Mouse (Mus musculus) embryonic stem cell, embryonic (primary cell): ENCODE data around the gene Schip1.

Experiments used
- CTCF ChIA-PET, 4 experiments: fragments of 300-600 bp in 2 of 4; fragments of 350-600 bp in 2 of 4; sonication (Branson Sonifier 250); formaldehyde crosslinking; loops; one replicate each; lab custom pipeline; 2022; ENCODE audit warnings: inconsistent platforms in 2 of 4; lab: Charles Lee
- POLR2A ChIA-PET, 4 experiments: fragments of 300-600 bp in 2 of 4; fragments of 350-600 bp in 2 of 4; sonication (Branson Sonifier 250); formaldehyde crosslinking; loops; one replicate each; lab custom pipeline; 2022; ENCODE audit warnings: antibody characterized with exemption in 4 of 4, inconsistent platforms in 1 of 4; lab: Charles Lee

Schip1 gene

GRCm38 (mm10) chr3:68583771-68584511 is 519.3 kb downstream of the Schip1 start:
- ChIA-PET POLR2A (interaction anchor here in 3 of 4 experiments (0.7 to 4.7 kb wide), 16 partner anchors 9 to 783 kb away, joined by 3 to 24 read pairs (median 4); no protein-coding TSS in a partner anchor), CTCF (interaction anchor here in 1 of 4 experiments (0.7 kb wide), 1 partner anchor 21 kb away, joined by 12 read pairs; no protein-coding TSS in a partner anchor)

DNA sequence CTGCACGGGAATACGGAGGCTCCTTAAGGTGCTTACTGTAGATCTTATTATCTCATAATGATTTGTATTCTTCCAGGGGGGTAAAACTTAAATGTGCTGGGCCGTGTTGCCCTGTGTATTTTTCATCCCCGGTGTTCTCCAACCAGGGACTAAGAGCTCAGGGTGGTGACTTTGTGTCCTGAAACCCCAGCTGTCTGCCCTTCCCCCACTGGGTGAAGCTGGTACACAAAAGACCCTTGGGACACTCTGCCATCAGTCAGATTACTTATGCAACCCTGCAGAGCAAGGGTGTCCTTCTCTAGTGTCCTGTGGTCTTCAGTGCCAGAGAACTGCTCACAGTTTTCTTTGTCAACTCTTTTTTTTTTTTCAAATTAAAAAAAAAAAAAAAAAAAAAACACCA is 520.6 kb downstream of the Schip1 start:
- POLR2A ChIA-PET, result interaction anchor here in 3 of 4 experiments (0.6 to 1.8 kb wide), 9 partner anchors 9 to 95 kb away, joined by 3 to 10 read pairs (median 4); no protein-coding TSS in a partner anchor
- CTCF ChIA-PET, result interaction anchor here (0.6 to 1.2 kb wide), 5 partner anchors 15 to 132 kb away, joined by 3 to 8 read pairs (median 3); no protein-coding TSS in a partner anchor

DNA sequence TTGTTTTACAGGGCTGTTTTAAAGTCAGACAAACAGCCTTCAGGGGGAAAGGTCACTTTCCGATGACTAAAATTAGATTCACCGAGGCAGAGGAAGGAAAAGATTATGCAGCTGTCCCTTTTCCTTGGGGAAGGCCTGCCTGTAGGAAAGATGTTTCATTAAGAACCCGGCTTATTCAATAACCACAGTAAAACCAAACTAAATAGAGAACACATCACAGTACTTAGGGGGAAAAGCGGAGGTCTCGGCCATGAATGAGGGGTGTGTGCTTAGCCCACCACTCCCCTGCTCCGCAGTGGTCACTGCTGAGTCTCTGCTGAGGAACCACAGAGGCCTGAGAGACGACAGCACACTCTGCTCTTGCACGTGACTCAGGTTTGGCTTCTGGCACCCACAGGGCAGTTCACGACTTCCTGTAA is 522.1 kb downstream of the Schip1 start:
- CTCF ChIA-PET, result no interaction called here
- POLR2A ChIA-PET, result interaction anchor here in 2 of 4 experiments (0.6 to 1.8 kb wide), 4 partner anchors 12 to 94 kb away, joined by 4 read pairs; no protein-coding TSS in a partner anchor

DNA sequence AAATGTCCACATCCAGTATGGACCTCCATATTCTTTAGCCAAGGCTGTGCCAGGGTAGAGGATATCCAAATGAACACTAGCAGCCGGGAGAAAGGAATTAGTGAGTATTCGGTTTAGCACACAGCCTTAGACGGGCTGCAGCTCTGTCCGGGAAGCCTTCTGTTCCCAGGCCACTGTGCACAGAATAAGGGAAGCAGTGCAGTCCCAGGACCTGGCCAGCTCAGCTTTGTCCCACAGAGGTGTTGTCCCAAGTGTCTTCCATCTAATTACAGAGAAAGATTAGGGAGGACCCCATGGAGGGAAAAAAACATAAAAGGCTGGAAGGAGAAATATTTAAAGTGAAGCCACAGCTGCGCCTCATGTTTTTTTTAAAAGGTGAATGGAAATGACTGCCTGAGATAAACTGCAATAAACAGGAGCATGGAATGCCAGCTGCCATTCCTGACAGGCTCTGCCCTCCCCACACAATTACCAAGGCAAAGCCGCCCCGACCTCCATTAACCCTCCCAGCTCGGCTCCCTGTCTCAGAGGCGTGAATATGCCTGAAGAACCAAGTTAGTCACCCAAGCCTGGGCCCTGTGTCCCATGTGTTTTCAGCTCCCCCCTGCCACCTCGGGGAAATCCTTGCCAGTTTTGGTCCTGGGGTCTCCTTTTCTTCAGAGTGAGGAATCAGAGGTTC is 523.1 kb downstream of the Schip1 start:
- ChIA-PET CTCF (no interaction called here), POLR2A (interaction anchor here in 3 of 4 experiments (0.6 to 1.8 kb wide), 5 partner anchors 12 to 187 kb away, joined by 3 to 6 read pairs (median 4); no protein-coding TSS in a partner anchor)

GRCm38 (mm10) chr3:68589220-68589840 is 524.7 kb downstream of the Schip1 start:
- ChIA-PET CTCF (no interaction called here), POLR2A (interaction anchor here in 2 of 4 experiments (0.7 to 2.2 kb wide), 6 partner anchors 9 to 95 kb away, joined by 3 to 7 read pairs (median 3); no protein-coding TSS in a partner anchor)

DNA sequence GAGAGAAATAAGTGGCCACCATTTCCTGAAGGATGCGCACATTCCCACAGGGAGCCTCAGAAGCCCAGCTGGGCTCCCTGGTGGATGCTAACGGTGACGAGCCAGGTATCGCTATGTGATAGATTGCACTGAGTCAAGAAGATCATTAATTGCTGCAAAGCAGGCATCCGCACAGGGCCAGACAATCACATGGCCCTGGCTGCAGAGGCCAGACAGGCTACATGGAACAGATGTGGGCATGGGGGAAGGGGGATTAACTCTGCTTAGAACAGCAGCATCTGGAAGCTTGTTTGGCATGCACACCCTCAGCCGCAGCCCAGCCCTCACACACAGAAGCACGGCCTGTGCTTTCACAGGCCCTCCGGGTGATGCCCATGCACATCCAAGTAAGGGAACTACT is 525.8 kb downstream of the Schip1 start:
- CTCF ChIA-PET, result interaction anchor here in 1 of 4 experiments (1.4 kb wide), 1 partner anchor 9 kb away, joined by 4 read pairs; no protein-coding TSS in a partner anchor

DNA sequence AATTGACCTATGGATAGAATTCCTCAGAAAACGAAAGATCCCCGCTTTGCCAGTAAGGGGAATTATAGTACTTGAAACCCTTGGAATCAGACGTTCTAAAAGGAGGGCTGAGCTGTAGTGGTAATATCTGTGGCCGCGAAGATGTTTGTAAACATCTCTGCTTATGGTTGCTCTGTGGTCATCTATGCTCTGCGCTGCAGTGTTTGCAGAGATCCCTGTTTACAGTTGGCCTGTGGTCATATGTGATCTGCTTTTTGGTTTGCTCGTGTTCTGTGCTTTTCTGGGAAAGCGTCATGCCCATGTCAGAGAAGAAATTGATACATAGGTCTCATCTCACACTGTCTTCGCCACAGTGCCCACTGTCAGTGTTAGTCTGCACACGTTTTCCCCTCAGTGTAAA is 528.0 kb downstream of the Schip1 start:
- POLR2A ChIA-PET, result interaction anchor here in 1 of 4 experiments (1.0 kb wide), 1 partner anchor 16 kb away, joined by 3 read pairs; no protein-coding TSS in a partner anchor

More for the DNA sequence above, 525.8 kb downstream of the Schip1 start:
- POLR2A ChIA-PET, result interaction anchor here in 2 of 4 experiments (0.8 to 2.2 kb wide), 2 partner anchors 10 to 22 kb away, joined by 3 to 7 read pairs; no protein-coding TSS in a partner anchor

DNA sequence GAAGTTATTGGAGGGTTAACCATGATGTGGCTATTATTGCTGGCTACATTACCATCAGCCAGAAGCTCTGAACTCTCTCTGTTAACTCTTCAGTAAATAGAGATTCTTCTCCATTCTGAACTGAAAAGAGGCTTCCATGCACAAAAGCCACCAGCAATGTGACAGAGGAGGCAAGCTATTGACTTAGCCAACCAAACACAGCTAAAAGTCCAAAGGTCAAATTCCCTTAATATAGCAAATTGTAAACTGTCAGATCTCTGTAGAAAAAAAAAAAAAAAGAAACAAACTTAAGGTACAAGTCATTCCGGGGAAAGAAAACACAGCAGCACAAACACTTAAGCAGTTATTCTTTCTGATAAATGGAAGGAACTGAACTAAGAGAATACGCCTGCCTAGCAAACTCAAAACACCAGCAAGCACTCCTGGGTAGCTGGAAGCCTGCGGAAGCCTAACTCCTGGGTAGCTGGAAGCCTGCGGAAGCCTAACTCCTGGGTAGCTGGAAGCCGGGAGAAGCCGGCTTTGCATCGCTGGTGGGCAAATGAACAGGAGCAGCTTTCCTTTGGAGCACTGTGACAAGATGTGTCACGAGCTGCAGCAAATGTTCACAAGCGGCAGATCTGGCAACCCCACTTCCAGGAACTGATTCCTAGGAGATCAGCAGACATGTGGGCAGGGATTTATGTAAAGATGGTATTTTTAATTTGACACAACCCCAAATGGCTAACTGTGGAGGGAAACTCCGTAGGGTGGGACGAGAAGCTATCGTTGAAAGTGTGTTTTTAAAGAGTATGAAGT is 528.7 kb downstream of the Schip1 start:
- ChIA-PET CTCF (interaction anchor here in 3 of 4 experiments (0.7 to 1.1 kb wide), 3 partner anchors 11 to 278 kb away, joined by 5 to 6 read pairs (median 5); no protein-coding TSS in a partner anchor), POLR2A (interaction anchor here in 1 of 4 experiments (0.7 kb wide), 1 partner anchor 748 kb away, joined by 3 read pairs; no protein-coding TSS in a partner anchor)

More for the DNA sequence above, 528.0 kb downstream of the Schip1 start:
- CTCF ChIA-PET, result interaction anchor here in 2 of 4 experiments (0.7 to 0.9 kb wide), 2 partner anchors 11 to 277 kb away, joined by 5 to 6 read pairs; no protein-coding TSS in a partner anchor

- CTCF ChIA-PET, result interaction anchor here in 2 of 4 experiments (0.6 to 1.7 kb wide), 2 partner anchors 14 to 20 kb away, joined by 5 to 10 read pairs; no protein-coding TSS in a partner anchor
- POLR2A ChIA-PET, result interaction anchor here in 2 of 4 experiments (0.6 to 1.8 kb wide), 6 partner anchors 11 to 1163 kb away, joined by 3 to 5 read pairs (median 3); no protein-coding TSS in a partner anchor
Measured at GRCm38 (mm10) chr3:68595316-68595925, 530.8 kb downstream of the Schip1 start.

- ChIA-PET POLR2A (interaction anchor here in 1 of 4 experiments (0.6 to 1.1 kb wide), 3 partner anchors 14 to 62 kb away, joined by 3 read pairs; no protein-coding TSS in a partner anchor), CTCF (interaction anchor here in 1 of 4 experiments (0.9 to 1.0 kb wide), 2 partner anchors 18 to 120 kb away, joined by 3 to 4 read pairs; no protein-coding TSS in a partner anchor)
Measured at GRCm38 (mm10) chr3:68596938-68597337, 532.3 kb downstream of the Schip1 start.

DNA sequence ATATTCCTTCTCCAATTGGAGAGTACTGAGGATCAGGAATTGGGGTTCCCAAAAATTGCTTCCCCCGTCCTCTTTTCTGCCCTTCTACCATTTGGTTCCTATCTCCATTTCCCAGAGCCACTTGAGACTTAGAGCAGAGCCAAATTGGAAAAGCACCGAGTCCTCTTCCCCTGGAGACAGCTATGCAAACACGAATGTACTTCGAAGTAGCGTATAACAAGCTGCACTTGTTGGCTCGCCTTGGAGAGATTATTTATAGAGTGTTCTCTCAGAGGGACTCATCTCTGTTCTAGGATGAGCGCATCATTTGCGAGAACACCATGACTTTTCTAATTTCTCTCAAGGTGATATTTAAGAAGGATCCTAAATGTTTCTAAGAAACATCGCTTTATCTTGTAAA is 538.3 kb downstream of the Schip1 start:
- POLR2A ChIA-PET, result interaction anchor here in 1 of 4 experiments (1.3 kb wide), 1 partner anchor 21 kb away, joined by 3 read pairs; no protein-coding TSS in a partner anchor
- CTCF ChIA-PET, result interaction anchor here in 1 of 4 experiments (1.2 kb wide), 1 partner anchor 12 kb away, joined by 3 read pairs; no protein-coding TSS in a partner anchor

DNA sequence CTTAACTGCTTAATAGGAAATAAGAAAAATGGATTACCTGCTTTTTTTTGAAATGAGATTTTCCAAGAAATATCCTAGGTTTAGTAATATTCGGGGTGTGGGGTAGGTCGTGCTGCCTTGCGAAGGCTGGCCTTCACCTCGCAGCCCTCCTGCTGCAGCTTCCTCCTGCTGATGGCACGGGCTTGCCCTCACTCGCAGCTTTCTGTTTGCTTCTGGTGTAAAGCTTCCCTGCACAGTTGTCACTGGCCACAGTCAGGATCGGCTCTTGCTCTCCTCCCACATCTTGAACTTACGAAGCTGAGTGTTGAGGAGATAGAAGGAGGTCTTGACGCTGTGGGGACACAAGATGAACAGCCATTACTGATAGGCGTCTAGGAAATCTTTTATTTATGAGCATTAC is 539.9 kb downstream of the Schip1 start:
- POLR2A ChIA-PET, result interaction anchor here in 2 of 4 experiments (0.6 to 1.3 kb wide), 8 partner anchors 17 to 112 kb away, joined by 3 to 4 read pairs (median 3); no protein-coding TSS in a partner anchor

DNA sequence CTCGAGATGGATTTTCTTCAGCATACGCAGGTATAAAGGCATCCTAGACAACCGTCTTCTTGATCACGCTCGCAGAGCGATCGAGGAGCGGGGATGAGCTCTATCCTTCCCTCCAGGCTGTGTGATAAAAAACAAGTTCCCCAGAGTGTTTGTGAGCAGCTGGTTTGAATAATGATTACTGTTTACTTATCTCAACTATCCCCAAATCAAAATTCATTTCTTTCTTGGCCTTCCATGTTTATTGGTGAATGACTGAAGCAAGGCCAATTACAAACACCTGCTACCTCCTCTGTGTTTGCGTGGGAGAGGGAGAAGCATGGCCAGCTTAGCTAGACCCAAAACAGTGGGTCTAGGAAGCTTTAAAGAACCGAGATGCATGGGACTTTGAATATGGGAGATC is 540.4 kb downstream of the Schip1 start:
- CTCF ChIA-PET, result interaction anchor here in 3 of 4 experiments (0.6 to 1.1 kb wide), 3 partner anchors 21 to 85 kb away, joined by 3 to 12 read pairs (median 3); no protein-coding TSS in a partner anchor

More for the DNA sequence above, 539.9 kb downstream of the Schip1 start:
- CTCF ChIA-PET, result interaction anchor here in 3 of 4 experiments (0.6 to 1.5 kb wide), 4 partner anchors 11 to 101 kb away, joined by 3 to 4 read pairs (median 3); no protein-coding TSS in a partner anchor

GRCm38 (mm10) chr3:68605942-68606603 is 541.5 kb downstream of the Schip1 start:
- POLR2A ChIA-PET, result interaction anchor here in 1 of 4 experiments (0.6 to 0.9 kb wide), 2 partner anchors 9 to 110 kb away, joined by 4 read pairs; no protein-coding TSS in a partner anchor
- CTCF ChIA-PET, result no interaction called here

More for the DNA sequence above, 540.4 kb downstream of the Schip1 start:
- POLR2A ChIA-PET, result interaction anchor here in 3 of 4 experiments (0.5 to 1.0 kb wide), 6 partner anchors 21 to 681 kb away, joined by 3 to 6 read pairs (median 3); no protein-coding TSS in a partner anchor

DNA sequence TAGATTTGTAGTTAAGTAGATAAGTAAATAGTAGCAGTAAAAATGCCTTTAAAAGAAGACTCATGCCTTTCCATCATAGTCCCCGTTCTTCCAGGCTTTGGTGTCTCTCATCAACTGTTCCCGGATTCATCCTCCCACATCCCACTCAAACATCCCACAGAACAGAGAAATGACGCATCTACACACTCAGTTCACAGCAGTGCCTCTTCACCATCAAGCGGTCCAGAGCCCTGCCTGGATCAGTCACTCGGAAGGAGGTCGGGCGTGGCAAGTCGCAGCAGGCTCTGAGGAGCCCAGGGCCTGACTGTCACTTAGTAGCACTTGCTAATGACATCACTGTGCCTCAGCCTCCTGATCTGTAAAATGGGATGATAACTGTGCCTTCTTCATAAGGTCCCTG is 542.1 kb downstream of the Schip1 start:
- CTCF ChIA-PET, result no interaction called here
- POLR2A ChIA-PET, result interaction anchor here in 1 of 4 experiments (0.9 kb wide), 1 partner anchor 9 kb away, joined by 4 read pairs; no protein-coding TSS in a partner anchor
